ENCODE assay signal across 11 mouse cellular contexts in genomic region chr14:33687444-33688028, GRCm38 (mm10).
DNase-seq lines count a peak whose midpoint lies in the region; ATAC-seq and TF ChIP-seq lines count a peak whose summit lies in the region.
"Had no signal": no experiment of that assay in that cellular context is flagged by ENCODE, and none has a peak within 500 bp of the region (broad histone marks: within the 10 kb centered on the region; RNA-seq: fewer than 3 reads in every experiment).

No protein-coding gene starts in this region.

- H3K36me3 ChIP-seq in heart, embryonic 10.5 days: no peaks in the 10 kb centered on the region
- H3K36me3 ChIP-seq in kidney, embryonic 15.5 days: no peaks in the 10 kb centered on the region
- no peaks in the 10 kb centered on the region for H3K36me3 ChIP-seq in liver, postnatal 0 days (replicated peaks; ENCODE audit: insufficient read depth, low read length)
- H3K36me3 ChIP-seq: G1E; midbrain, embryonic 13.5 days had no signal

- no peak overlapping the region for H3K4me2 ChIP-seq in kidney, embryonic 15.5 days
- no peak overlapping the region for H3K4me2 ChIP-seq in liver, postnatal 0 days (ENCODE audit: low read depth, low read length)
- H3K4me2 ChIP-seq: forebrain, embryonic 13.5 days; midbrain, embryonic 13.5 days had no signal

- H3K4me3 ChIP-seq in heart, embryonic 10.5 days: no peak overlapping the region
- H3K4me3 ChIP-seq in kidney, embryonic 15.5 days (replicated peaks): no peak overlapping the region
- no peak overlapping the region for H3K4me3 ChIP-seq in liver, postnatal 0 days (ENCODE audit: low read depth, low read length)
- H3K4me3 ChIP-seq: forebrain, embryonic 13.5 days; midbrain, embryonic 13.5 days had no signal

- TF ChIP-seq EP300 in liver, postnatal 0 days (IDR thresholded peaks at IDR 0.05; ENCODE audit: low read depth): peak; percentile 40; the same call in 1 of the 2 replicates

- no peaks in the 10 kb centered on the region for H3K9me3 ChIP-seq in heart, embryonic 10.5 days
- H3K9me3 ChIP-seq in kidney, embryonic 15.5 days (replicated peaks): no peaks in the 10 kb centered on the region
- no peaks in the 10 kb centered on the region for H3K9me3 ChIP-seq in liver, postnatal 0 days (ENCODE audit: low read length)
- H3K9me3 ChIP-seq: forebrain, embryonic 13.5 days; midbrain, embryonic 13.5 days had no signal

- DNase-seq in adrenal gland, adult (ENCODE audit: inconsistent age in 2 of 2, low spot score in 1 of 2): peak; percentile 64 to 80
- DNase-seq in adrenal gland, postnatal 25 days: no peak
- peak; percentile 84 for DNase-seq in heart, embryonic 10.5 days (ENCODE audit: low spot score)
- no peak for DNase-seq in liver, postnatal 0 days
- DNase-seq in left cerebral cortex, adult 8-10 months (ENCODE audit: low spot score in 2 of 2): no peak
- no peak for DNase-seq in right cerebral cortex, postnatal 10 days (ENCODE audit: low spot score in 2 of 2)
- no peak for DNase-seq in cerebellum, adult 9-10 months

- ATAC-seq in kidney, embryonic 15.5 days (replicated peaks; ENCODE audit: low FRiP score): no peak
- peak; percentile 41 for ATAC-seq in liver, postnatal 0 days
- ATAC-seq: forebrain, embryonic 13.5 days; midbrain, embryonic 13.5 days had no signal

- H3K27me3 ChIP-seq in heart, embryonic 10.5 days (ENCODE audit: insufficient read depth, poor library complexity, severe bottlenecking): peaks cover 25% of the 10 kb centered on the region
- H3K27me3 ChIP-seq in kidney, embryonic 15.5 days: peaks cover 15% of the 10 kb centered on the region; the same call in 1 of the 2 replicates
- H3K27me3 ChIP-seq in liver, postnatal 0 days (ENCODE audit: insufficient read depth, low read length): no peaks in the 10 kb centered on the region
- H3K27me3 ChIP-seq: forebrain, embryonic 13.5 days; midbrain, embryonic 13.5 days had no signal

- TF ChIP-seq CTCF in liver, postnatal 0 days (IDR thresholded peaks at IDR 0.05; ENCODE audit: low read depth): no peak

- H3K27ac ChIP-seq in heart, embryonic 10.5 days: peak overlapping the region; percentile 70
- H3K27ac ChIP-seq in kidney, embryonic 15.5 days: peak overlapping the region; percentile 38; the same call in 1 of the 2 replicates
- no peak overlapping the region for H3K27ac ChIP-seq in liver, postnatal 0 days (ENCODE audit: low read depth)
- H3K27ac ChIP-seq: forebrain, embryonic 13.5 days; midbrain, embryonic 13.5 days had no signal

- no peak overlapping the region for H3K9ac ChIP-seq in kidney, embryonic 15.5 days
- no peak overlapping the region for H3K9ac ChIP-seq in liver, postnatal 0 days (replicated peaks)
- H3K9ac ChIP-seq: forebrain, embryonic 13.5 days; midbrain, embryonic 13.5 days had no signal

- peaks cover 42% of the 10 kb centered on the region for H3K4me1 ChIP-seq in heart, embryonic 10.5 days
- H3K4me1 ChIP-seq in kidney, embryonic 15.5 days: peaks cover 33% of the 10 kb centered on the region
- H3K4me1 ChIP-seq in liver, postnatal 0 days (ENCODE audit: insufficient read depth): no peaks in the 10 kb centered on the region

- WGBS in heart, embryonic 10.5 days: 13% methylated on average over 6 of the region's 6 CpGs
- WGBS in kidney, embryonic 15.5 days: 48% methylated on average over 6 of the region's 6 CpGs
- 37% methylated on average over 6 of the region's 6 CpGs for WGBS in liver, postnatal 0 days (ENCODE audit: insufficient replicate concordance)

Comparison
In these comparisons a context has a peak if more than half of its experiments do, and no peak if none do; other contexts are left out.
1. DNase-seq: peak in adrenal gland, adult (2 of 2) and heart, embryonic 10.5 days (single experiment); none in adrenal gland, postnatal 25 days (single experiment), liver, postnatal 0 days (single experiment), left cerebral cortex, adult 8-10 months (0 of 2), right cerebral cortex, postnatal 10 days (0 of 2) and cerebellum, adult 9-10 months (single experiment).